Mouse (Mus musculus) cerebellum, adult 2 months (tissue): Measurements from ENCODE around the gene Sp2.

Experiments used
- CTCF ChIP-seq: fragments of 200-500 bp; IDR thresholded peaks from 2 replicates; pipeline ENCODE4 v1.5.1; 2011; ENCODE audit warnings: low read depth, mild to moderate bottlenecking, control low read depth, low read length, moderate library complexity, borderline replicate concordance; ENCODE audit not compliant: insufficient read depth
- POLR2A ChIP-seq: fragments of 200-500 bp; IDR thresholded peaks from 2 replicates; pipeline ENCODE4 v1.6.1; 2011; ENCODE audit warnings: low read length, control low read depth, borderline replicate concordance; ENCODE audit not compliant: insufficient read depth

DNA sequence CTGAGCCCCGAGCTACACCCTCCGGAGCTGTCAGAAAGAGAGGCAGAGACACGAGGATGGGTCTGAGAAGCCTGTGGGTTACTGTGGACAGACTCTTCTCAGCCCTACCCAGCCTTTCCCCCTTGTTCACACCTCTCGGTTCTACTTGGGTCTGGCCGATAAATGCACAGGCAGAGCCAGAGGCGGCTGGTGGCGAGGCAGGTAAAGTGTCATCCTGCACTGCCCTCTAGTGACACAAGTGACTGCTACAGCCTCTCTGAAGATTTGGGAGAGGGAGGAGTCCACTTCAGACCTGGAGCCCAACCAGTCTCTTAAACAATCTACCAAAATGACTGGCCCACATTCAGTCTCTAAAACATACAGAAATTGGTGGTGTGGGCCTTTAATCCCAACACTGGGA is 72.8 kb downstream of the Sp2 start:
- TF ChIP-seq POLR2A (no peak), CTCF (peak; percentile 95)
